Comparison of ENCODE assay signal across 8 mouse cellular contexts in the genomic region with DNA sequence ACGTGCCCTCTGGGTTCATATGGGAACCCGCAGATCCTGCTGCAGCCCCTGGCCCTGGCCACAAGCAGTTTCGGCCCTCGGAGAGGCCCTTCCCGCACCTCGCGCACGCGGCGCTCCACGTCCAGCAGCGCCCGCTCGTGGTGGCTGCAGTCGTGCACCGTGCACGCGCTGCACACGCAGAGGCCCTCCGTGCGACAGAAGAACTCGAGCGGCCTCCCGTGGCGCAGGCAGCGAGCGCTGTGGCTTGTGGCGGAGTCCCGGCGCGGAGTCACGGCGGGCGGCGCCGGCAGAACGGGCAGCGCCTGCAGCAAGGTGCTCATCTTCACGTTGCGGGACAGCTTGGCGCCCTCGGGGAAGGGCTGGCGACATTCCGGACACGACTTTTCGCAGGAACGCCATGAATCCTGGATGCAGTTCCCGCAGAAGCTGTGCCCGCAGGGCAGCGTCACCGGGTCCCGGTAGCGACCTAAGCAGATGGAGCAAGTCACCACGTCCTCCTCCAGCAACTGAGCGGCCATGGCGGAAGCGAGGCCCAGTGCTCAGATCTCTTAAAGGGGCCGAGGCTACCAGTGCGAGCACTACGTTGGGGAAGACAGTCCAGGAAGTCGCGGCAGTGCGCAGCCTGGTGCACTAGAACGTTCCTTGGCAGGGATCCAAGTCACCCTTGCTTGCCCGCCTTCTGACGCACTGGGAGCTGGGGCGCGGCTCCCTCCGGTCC. TPM values are rescaled to one million over a fixed set of nuclear protein-coding genes. Genes with fewer than 3 reads are reported as not detected.
DNase-seq lines count a peak whose midpoint lies in the region; ATAC-seq lines count a peak whose summit lies in the region.

TSS of gene Trim65 (minus strand) at position 641 of the 718 bp plus-strand sequence.

- WGBS in hindbrain, embryonic 15.5 days, result under 1% methylated on average over 69 of the region's 69 CpGs

- H3K4me2 ChIP-seq in hindbrain, embryonic 15.5 days, result peak within 1 kb of the TSS; percentile 87

- peak; percentile 91 for ATAC-seq in hindbrain, embryonic 15.5 days (ENCODE audit: low FRiP score, low read depth)

- H3K9me3 ChIP-seq in hindbrain, embryonic 15.5 days, result no peaks in the 10 kb centered on the region

- peak within 1 kb of the TSS; percentile 94 for H3K27ac ChIP-seq in hindbrain, embryonic 15.5 days (replicated peaks)

- peak within 1 kb of the TSS; percentile 62 for H3K4me3 ChIP-seq in hindbrain, embryonic 15.5 days

- H3K4me1 ChIP-seq in hindbrain, embryonic 15.5 days (replicated peaks), result peaks cover 42% of the 10 kb centered on the region

- no peaks in the 10 kb centered on the region for H3K27me3 ChIP-seq in hindbrain, embryonic 15.5 days

- peaks cover 22% of the 10 kb centered on the region for H3K36me3 ChIP-seq in hindbrain, embryonic 15.5 days

- H3K9ac ChIP-seq in hindbrain, embryonic 15.5 days, result peak within 1 kb of the TSS; percentile 85

- DNase-seq in R1 (ENCODE audit: low read depth, low spot score), result peak; percentile 66
- DNase-seq in cerebellum, postnatal 36 days, result peak; percentile 82 to 89
- peak; percentile 81 to 86 for DNase-seq in frontal cortex, postnatal 36 days (ENCODE audit: low spot score in 2 of 2)
- DNase-seq in left cerebral cortex, adult 11 months (ENCODE audit: low spot score), result peak; percentile 73
- DNase-seq in lung, postnatal 36 days, result peak; percentile 97
- peak; percentile 88 for DNase-seq in retina, embryonic 14.5 days (ENCODE audit: low spot score)
- peak; percentile 87 to 91 for DNase-seq in thymus, postnatal 36 days

RNA-seq across cellular contexts. Expression of gene Trim65, which starts in this region (rescaled TPM):
- 3.0 and 4.0 TPM in 2 replicates for polyA plus RNA-seq in hindbrain, embryonic 15.5 days (2015; fragmentation: Nextera tagmentation; extraction: Ambion mirVana)

Comparison
In these comparisons a context has a peak if more than half of its experiments do, and no peak if none do; other contexts are left out.
1. Peak in every context shown above with its lines: DNase-seq, ATAC-seq, H3K4me3 ChIP-seq and H3K27ac ChIP-seq.